Mouse (Mus musculus): ENCODE measurements around the gene Samd7. TPM values are rescaled to one million over a fixed set of nuclear protein-coding genes. Genes with fewer than 3 reads are reported as not detected.

Gene Samd7
- polyA plus RNA-seq, 1 experiment from 2014 or later: not detected

Other genes starting within 250 kb of the Samd7 start
- gene Mecom, start 198.3 kb upstream of the Samd7 start, polyA plus RNA-seq (2015; fragmentation: Nextera tagmentation; extraction: Ambion mirVana): 65.4 and 68.8 TPM in 2 replicates
- not detected in 2 replicates for gene Actrt3, start 146.4 kb upstream of the Samd7 start, polyA plus RNA-seq (2015; fragmentation: Nextera tagmentation; extraction: Ambion mirVana)
- gene Mynn, start 144.2 kb upstream of the Samd7 start, polyA plus RNA-seq (2015; fragmentation: Nextera tagmentation; extraction: Ambion mirVana): 28.1 and 31.7 TPM in 2 replicates
- not detected in 2 replicates for gene Lrriq4, start 101.8 kb upstream of the Samd7 start, polyA plus RNA-seq (2015; fragmentation: Nextera tagmentation; extraction: Ambion mirVana)
- 2.9 and 3.1 TPM in 2 replicates for gene Lrrc34, start 98.4 kb upstream of the Samd7 start, polyA plus RNA-seq (2015; fragmentation: Nextera tagmentation; extraction: Ambion mirVana)
- 0.09 and 0.18 TPM in 2 replicates for gene Lrrc31, start 46.5 kb upstream of the Samd7 start, polyA plus RNA-seq (2015; fragmentation: Nextera tagmentation; extraction: Ambion mirVana)
- gene Sec62, start 46.6 kb downstream of the Samd7 start, polyA plus RNA-seq (2015; fragmentation: Nextera tagmentation; extraction: Ambion mirVana): 72.1 and 74.5 TPM in 2 replicates
- 4.5 and 5.2 TPM in 2 replicates for gene Gpr160, start 109.7 kb downstream of the Samd7 start, polyA plus RNA-seq (2015; fragmentation: Nextera tagmentation; extraction: Ambion mirVana)
- gene Phc3, start 223.1 kb downstream of the Samd7 start, polyA plus RNA-seq (2015; fragmentation: Nextera tagmentation; extraction: Ambion mirVana): 6.1 and 7.3 TPM in 2 replicates
- 53.0 and 53.9 TPM in 2 replicates for gene Prkci, start 249.5 kb downstream of the Samd7 start, polyA plus RNA-seq (2015; fragmentation: Nextera tagmentation; extraction: Ambion mirVana)

All from lung, embryonic 15.5 days (tissue).